Mouse (Mus musculus) mouse trophoblast stem cell (cell line): ENCODE data around the gene Camta1.

Experiments used
- in situ Hi-C, 2 experiments: fragments of 300-500 bp; cut with MseI, MboI; formaldehyde crosslinking; loops; 2 replicates in 1 of 2; 3 replicates in 1 of 2; pipeline ENCODE4 v1.15.1; 2025

Camta1 gene

DNA sequence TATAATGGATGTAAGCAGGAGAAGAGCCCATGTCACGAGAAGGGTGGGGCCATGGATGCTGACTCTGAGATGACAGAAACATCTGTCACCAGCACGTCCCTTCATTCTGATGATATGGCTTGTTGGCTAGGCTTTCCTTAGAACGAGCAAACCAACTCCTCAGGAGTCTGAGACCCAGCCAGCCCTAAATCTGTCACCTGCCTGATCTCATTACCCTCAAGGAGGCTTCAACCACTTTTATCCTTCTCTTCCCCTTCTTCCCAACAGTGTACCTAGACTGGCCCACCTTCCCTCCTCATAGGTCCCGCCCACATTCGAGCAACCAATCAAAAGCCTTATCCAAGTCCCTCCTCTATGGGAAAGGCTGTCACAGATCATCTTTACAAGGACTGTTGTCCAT is 173.5 kb downstream of the Camta1 start:
- in situ Hi-C loops = no loop called here

DNA sequence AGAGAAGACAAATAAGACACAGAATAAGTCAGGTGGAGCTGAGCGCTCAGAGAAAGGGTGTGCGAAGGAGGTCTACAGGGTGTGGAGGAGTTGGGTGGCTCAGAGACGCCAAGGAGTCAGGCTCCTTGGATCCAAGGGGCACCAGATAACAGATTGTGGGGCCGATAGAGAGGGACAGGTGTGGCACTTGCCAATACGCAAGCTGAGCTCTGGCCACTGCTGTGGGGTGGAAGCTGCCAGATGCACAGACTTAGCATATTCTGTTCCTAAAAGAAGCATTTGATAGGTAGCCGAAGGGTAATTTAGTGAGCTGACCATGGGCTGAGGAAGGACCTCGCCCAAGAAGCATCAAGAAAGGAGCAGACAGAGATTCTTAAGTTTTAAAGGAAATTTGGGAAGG is 177.1 kb downstream of the Camta1 start:
- in situ Hi-C loops = no loop called here

DNA sequence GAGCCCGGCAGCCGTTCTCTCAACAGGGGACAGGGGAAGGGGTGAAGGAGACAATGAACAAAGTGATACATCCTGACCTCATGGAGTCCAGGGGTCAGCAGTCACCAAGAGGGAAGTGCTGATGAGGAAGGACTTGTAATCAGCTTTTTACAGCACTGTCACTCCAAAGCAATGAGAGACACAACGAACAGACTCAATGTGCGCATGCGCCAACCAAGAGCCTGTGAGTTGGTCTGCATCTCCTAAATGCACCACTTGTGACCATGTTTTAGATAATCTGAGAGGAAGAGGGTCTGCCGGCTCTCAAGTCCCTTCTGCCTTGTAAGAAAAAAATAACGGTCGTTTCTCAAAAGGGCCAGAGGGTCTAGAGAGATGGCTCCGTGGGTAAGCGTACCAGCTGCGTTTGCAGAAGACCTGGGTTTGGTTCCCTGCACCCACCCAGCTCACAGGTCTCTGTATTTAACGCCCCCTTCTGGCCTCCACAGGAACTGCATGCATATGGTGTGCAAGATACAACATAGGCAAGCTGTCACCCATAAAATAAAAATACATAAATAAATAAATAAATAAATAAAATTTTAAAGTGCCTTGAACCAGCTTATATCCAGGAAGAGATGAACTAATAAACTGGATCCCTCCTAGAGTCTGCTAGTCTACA is 178.7 kb downstream of the Camta1 start:
- in situ Hi-C loops = no loop called here

DNA sequence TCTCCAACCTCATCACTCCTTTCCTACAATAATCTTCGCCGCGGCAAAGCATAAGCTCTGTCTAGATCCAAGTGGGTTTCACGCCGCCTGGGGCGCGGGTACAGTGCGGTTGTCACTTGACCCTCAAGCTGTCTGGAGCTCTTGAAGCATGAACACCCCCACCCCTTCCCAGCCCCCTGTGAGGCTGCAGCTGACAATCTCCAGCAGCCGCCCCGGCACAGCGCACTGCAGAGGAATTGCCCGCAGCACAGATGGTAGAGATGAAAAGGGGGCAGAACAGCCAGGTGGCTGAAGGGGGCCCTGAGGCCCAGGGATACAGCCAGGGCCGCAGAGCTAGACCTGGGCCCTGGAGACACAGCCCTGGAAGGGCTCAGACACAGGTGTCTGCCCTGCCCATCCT is 189.2 kb downstream of the Camta1 start:
- in situ Hi-C loops = no loop called here

DNA sequence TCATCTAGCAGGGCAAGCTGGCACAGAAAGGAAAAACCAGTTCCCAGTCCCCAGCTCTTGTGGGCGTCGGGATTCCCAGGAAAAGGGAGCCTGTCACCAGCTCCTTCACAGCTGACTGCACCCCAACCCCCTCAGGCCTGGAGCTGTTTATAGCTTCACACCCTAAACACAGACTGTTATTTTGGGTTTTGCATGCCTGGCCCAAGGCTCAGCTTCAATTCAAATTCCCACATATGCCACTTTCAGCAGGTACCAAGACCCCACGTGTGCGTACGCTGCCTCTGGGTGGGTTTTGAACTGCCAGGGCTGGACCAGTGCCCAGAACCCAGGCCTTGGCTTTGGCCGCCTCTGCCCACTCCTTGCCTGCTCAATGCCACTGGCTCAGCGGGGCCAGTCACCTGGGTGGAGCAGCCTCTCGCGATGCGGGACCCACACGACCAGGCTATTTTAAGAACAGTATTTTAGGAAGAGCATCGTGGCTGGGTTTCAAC is 195.2 kb downstream of the Camta1 start:
- in situ Hi-C loops = no loop called here

DNA sequence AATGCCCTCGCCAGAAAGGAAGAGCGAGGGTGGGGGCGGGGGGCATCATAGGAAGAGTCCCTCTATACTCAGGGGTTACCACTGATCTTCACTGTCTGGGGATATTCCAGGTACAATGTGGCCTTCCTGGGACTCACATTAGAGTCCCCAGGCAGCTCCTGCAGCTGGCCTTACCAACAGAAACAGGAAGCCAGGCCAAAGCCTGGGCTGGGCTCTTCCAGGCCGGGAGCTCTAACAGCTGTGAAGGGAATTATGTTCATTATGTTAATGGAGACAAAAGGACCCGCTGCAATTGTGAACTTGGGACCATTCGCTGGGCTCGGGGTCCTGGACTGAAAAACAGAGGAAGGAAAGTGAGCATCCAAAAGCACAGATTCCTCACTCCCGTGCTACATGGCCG is 200.2 kb downstream of the Camta1 start:
- in situ Hi-C loops = no loop called here

DNA sequence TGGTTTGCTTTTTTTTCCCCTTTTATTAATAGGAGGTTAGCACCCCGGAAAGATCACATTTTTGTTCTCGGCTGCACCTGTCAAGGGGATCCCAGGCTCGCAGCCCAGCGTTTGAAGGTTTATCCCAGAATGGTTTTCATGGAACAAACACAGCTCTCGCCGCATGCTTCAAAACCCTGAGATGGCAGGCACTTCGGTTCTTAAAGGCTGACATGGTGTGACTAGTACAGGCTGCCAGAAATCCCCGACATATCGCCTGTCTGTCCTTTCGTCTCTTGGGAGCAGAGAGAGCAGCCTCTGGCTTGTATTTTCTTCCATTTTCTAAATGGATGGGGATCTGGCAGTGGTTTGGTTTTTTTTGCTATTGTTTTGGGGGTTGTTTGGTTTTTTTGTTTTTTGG is 205.2 kb downstream of the Camta1 start:
- in situ Hi-C loops = no loop called here

DNA sequence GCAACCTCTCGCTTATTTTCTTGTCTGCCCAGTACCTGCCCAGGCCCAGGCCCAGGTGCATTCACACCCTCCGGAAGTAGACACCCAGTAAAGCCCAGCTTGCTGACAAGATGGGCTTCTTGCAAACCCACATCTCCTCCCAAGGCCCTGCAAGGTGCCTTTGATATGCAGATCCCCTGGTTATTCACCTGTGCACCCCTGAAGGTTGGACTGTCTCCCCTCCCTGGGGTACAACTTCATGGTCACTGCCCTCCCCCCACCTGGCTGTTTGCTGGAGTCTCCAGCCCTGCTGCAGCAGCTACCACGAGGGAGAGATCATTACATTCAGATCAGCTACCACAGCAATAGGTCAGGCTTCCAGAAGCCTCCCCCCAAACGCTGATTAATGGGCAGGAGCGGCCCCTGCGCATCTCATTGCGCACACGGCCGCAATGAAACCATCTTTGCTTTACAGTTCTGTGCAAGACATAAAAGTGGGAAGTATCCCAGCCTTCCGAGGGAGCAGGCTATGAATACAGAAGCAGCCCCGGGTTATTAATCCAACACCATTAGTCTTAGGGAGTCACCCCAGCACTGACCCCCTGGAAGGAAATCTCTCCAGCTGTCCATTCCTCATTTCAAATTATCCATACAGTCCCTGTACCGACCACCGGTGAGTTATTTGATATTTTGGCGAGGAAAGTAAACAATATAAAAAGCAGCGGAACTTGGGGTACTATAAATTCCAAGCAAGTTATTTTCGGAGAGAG is 205.9 kb downstream of the Camta1 start:
- in situ Hi-C loops = no loop called here

DNA sequence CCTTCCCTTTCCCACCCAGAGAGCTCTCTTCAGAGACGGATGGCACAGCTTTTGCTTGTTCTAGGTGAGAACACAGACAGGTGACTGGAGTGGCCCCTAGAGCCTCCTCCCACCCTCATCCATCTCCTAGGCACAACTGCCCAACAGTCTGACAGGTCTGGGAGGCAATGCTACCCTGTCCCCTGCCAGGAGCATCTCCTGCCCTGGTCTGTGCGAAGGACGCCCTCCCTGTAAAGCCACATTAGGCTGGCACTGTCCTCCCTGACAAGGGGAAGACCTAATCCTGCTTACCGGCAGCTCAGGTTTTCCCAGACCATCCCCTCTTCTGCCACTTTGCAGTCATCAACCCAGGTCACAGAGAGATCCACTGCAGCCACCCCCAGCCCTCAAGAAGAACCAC is 206.4 kb downstream of the Camta1 start:
- in situ Hi-C loops = no loop called here

DNA sequence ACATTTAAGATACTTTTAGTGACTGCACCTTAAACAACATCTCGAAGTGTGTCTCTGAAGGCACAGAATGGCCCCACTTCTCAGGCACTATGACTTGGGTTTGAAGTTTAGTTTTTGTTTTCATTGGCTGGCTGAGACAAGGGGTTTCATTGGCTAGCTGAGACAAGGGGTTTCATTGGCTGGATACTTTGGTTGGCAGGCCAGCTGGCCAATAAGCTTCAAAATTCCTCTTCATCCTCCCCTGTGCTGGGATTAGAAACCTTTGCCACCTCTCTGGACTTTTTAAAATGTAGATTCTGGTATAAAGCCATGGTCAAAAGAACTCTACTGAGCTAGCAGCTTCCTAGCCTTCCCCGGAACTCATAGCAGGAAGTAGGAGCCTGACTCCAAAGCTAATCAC is 219.3 kb downstream of the Camta1 start:
- in situ Hi-C loops = loop anchor here in 1 of 2 experiments (5.0 kb wide), 1 partner anchor 35 kb away; no protein-coding TSS in a partner anchor

DNA sequence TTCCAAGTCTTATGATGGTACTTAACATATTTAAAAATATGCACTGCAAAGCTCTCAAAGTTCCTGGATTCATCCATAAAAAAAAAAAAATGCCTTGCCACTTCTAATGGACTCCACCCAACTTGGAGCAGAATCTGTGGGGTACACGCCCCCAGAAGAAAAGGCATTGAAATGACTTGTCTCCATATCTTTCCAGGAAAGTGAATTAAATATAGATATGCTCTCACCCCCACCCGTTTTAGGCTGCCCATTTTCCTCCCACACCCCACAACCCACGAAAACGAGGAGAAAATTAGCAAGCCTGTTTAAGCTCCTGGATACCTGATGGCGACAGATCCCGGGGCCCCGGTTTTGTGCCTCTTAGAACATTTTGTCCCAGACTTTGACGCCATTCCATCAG is 220.7 kb downstream of the Camta1 start:
- in situ Hi-C loops = loop anchor here in 1 of 2 experiments (5.0 kb wide), 1 partner anchor 34 kb away; no protein-coding TSS in a partner anchor

DNA sequence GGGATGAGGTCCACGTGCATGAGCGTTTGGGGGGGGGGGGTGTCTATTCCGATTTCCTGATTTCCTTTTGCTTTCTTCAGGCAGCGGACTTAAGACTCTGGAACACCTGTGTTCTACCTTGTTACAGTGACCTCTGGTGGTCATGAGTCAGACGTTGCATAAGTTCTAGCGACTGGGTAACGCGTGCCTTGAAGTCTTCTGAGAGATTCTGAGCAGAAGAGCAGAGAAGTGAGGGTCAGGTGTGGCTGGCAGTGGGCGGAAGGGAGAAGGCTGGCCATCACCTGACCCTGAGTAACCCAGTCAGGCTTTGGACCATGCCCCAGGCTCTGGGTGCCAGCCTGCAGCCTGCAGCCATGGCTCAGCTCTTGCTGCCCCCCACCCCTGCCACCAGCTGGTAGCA is 222.7 kb downstream of the Camta1 start:
- in situ Hi-C loops = no loop called here

DNA sequence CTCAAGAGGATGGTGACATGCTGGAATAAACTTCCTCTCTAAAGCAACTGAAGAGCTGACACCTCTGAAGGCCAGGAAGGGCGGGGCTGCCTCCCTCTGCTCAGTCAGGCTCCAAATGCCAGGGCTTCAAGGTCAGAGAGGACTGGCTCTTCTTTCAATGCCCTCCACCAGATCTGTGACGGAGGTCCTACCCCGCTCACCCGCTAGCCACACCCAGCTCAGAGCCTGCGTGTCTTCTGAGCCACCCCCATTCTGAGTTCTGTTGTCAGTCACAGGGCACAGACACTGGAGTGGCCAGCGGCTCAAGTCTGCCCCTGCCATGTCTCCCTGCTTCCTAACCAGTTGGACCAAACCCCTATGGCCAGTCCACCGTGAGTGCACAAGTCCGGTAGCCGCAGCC is 224.3 kb downstream of the Camta1 start:
- in situ Hi-C loops = no loop called here

DNA sequence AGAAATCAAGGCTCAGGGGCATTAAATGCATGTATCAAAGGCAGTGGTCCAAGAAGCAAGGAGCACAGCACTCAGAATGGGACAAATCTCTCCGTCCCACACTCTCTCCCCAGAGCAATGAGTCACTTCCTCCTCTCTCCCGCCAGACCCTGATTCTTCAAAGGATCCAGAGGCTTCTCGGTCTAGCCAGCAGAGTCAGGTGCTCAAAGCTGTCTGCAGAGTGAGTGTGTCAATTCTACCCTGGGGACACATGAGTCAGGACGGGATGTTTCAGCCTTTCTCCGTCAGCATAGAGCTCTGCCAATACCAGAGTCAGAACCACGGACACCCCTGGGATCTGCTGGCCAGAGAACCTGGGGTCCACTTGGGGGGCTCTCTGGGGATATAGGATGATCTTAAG is 226.9 kb downstream of the Camta1 start:
- in situ Hi-C loops = no loop called here

DNA sequence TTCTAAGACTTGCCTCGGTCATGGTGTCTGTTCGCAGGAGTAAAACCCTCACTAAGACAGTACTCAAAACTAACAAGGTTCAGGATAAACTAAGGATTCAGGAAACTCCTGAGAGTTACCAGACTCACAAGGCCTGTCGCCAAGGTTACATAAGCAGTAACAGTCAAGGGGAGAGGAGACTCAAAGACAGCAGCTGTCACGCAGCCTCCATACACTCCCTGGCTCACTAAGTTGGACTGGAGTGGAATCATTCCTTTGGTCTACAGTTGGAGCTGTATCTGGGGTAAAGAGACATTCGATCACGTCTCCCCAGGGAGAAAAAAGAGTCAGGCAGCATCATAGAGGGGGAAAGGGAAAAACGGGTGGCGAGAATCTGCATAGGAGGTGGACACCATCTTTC is 227.9 kb downstream of the Camta1 start:
- in situ Hi-C loops = no loop called here

DNA sequence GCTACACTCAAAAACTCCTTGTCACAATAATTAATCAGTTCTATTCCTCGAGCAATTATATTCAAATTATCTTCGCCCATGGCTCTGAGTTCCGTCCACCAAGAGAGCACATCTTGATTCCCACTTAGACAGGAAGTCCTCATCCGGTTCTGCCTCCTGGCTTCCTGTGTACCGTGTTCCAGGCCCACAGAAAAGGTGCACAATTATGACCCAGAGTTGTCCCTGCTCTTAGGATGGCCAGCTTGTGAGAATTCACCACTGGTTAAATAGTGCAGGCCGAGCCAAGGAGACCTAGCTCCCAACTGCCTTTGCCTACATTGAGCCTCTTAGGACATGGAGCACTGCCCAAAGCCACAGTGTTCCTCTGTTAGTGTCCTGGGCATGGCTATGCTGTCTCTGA is 229.4 kb downstream of the Camta1 start:
- in situ Hi-C loops = no loop called here

DNA sequence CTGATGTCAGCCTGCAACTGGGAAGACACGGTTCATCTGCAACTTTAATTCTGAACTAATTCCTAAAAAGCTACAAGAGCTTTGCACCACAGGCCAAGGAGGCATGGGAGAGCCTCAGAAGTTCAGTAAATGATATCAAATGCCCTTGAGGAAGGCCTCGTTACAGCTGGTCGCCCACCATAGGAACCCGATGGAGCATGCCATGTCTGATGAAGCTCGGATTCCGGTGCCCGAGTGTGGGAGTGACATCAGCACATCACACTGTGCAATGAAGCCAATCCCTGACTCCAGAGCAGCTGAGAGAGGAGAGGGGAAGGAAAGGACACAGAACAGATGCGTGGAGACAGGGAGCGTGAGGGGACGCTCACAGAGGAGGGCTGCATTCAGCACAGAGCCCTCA is 231.0 kb downstream of the Camta1 start:
- in situ Hi-C loops = no loop called here

DNA sequence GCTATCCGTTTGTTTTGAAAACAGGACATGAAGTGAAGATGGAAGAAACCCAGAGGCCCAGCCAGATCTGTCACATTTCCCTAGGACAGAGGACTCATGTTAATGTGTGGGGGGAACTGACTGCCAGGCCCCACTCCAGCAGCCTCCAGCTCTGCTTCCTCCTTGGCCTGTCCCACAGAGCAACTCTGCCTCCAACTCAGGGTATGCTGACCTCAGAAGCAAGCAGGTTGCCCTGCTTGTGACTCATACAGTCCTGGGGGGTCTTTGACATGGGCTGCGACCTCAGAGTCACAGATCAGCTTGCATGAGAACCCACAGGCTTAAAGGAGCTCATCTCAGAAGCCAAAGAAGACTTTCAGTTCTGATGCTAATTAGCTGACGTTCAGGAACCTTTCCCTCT is 231.4 kb downstream of the Camta1 start:
- in situ Hi-C loops = no loop called here

DNA sequence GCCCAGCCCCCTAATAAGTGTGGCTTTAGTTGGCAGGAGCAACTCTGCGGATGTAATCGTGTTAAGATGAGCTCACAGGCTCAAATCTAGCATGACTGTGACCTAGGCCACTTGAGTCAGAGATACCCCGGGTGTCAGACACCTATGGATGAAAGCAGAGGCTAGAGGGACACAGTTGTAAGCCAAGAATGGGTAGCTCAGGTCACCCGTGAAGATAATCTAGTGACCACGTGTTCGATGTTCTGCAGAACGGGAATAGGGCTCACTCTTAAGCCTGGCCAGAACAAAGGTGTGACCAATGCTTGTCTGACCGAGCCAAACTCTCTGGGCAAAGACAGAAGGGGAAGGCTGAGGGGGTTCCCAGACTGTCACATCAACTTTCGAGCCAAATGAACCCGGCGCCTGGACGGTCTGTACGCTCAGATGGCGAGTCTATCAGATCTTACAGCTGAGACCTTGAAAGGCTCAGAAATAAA is 242.1 kb downstream of the Camta1 start:
- in situ Hi-C loops = no loop called here

DNA sequence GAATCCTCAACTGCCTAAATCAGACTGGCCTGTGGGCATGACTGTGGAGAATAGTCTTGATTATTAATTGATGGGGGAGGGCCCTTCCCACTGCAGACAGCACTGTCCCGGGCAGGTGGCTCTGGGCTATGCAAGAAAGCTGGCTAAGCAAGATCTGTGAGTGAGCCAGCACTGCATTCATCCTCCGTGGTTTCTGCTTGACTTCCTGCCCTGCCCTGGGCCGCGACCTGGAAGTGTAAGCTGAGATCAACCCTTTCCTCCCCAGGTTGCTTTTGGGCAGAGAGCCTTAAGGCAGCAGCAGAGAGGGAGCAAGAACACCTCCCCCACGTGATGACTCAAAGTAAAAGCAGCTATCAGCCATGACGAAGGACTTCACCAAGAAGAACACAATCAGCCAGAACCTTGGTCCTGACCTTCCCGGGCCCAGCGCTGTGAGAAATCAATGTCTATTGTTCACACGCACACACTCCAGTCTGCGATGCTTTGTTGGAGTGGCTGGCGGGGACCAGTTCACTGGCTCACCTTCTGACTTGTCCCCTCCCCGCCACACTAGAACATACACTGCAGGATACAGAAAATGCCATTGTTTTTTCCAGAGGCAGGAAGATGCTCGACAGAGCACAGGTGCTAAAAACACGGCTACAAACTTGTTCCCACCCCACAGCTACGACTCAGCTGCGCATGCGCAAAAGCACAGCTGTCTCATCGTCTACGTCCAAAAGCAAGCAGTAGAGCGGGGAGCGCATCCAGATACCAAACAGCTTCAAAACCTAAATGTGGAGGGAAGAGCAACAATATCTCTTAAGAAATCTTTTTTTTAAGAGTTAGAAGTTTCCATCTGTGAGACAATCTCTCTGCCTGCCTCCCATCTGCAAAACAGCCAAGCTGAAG is 243.0 kb downstream of the Camta1 start:
- in situ Hi-C loops = no loop called here

DNA sequence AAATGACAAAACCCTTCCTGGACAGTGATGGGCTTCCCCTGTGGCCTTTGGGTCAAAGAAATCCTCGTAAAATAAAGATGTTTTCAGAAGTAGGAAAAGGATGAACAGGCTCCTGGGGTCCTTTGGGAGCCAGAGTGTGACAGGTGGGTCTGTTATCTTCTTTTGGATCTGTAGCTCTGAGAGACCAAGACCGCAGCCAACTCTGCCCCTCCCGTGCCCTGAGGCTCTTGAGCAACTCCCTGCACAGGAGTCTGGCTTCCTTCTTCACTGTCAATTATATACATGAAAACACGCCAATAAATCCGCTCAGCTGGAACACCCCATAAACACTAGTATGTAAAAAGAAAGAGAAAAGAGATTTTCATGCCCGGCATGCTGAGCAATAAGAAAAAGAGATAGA is 250.1 kb downstream of the Camta1 start:
- in situ Hi-C loops = no loop called here

DNA sequence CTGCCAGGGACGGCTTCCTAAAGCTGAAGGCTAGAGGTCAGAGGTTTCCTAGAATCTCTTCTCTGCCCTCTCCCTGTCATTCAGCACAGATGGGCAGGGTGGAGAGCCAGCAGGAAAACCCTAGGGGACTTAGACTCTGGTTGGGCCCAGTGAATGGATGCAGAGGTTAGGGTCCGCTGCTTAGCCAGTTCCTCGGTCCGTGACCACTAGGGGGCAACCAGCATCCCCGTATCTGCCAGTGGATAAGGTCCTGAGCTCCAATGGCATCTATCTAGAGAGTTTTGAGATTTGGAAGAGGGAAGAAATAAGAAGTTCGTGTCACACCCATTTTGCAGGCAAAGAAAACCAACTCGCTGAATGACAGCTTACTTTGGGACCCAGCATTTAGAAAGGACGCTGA is 251.4 kb downstream of the Camta1 start:
- in situ Hi-C loops = no loop called here
